Mouse (Mus musculus) ES-Bruce4 (cell line): ENCODE measurements around the gene Colgalt2. TPM values are rescaled to one million over a fixed set of nuclear protein-coding genes. Genes with fewer than 3 reads are reported as not detected.

ENCODE experiments used
- H3K27ac ChIP-seq: 2 replicates; pipeline ENCODE4 v1.5.1; 2012; ENCODE audit warnings: low read length, inconsistent platforms; ENCODE audit not compliant: insufficient read depth
- H3K27me3 ChIP-seq: 2 replicates; pipeline ENCODE4 v1.6.1; 2012; ENCODE audit warnings: mild to moderate bottlenecking, low read length, inconsistent platforms; ENCODE audit not compliant: control insufficient read depth, poor library complexity, insufficient read depth, severe bottlenecking
- H3K36me3 ChIP-seq: 2 replicates; pipeline ENCODE4 v1.6.1; 2012; ENCODE audit warnings: inconsistent platforms, mild to moderate bottlenecking, low read length, moderate library complexity; ENCODE audit not compliant: control insufficient read depth, poor library complexity, insufficient read depth, severe bottlenecking
- H3K4me1 ChIP-seq: one replicate; pipeline ENCODE4 v1.8.1; 2011; ENCODE audit warnings: low read length; ENCODE audit not compliant: control insufficient read depth, insufficient read depth
- H3K4me3 ChIP-seq: 2 replicates; pipeline ENCODE4 v1.5.1; 2011; ENCODE audit warnings: low read depth, mild to moderate bottlenecking, low read length
- H3K9ac ChIP-seq: 2 replicates; pipeline ENCODE4 v1.6.1; 2012; ENCODE audit warnings: low read depth, mild to moderate bottlenecking, inconsistent platforms; ENCODE audit not compliant: poor library complexity, severe bottlenecking
- H3K9me3 ChIP-seq: replicated peaks from 2 replicates; pipeline ENCODE4 v1.6.1; 2012; ENCODE audit warnings: mild to moderate bottlenecking, low read length, inconsistent platforms; ENCODE audit not compliant: control insufficient read depth, poor library complexity, insufficient read depth, severe bottlenecking
- CTCF ChIP-seq: IDR thresholded peaks from one replicate; pipeline ENCODE4 v1.8.1; 2011; ENCODE audit warnings: low read depth, low read length
- EP300 ChIP-seq: IDR thresholded peaks from 2 replicates; pipeline ENCODE4 v1.6.1; 2011; ENCODE audit warnings: low read depth, low read length; ENCODE audit not compliant: insufficient read depth
- POLR2A ChIP-seq: IDR thresholded peaks from one replicate; pipeline ENCODE4 v1.8.1; 2011; ENCODE audit warnings: low read length; ENCODE audit not compliant: insufficient read depth
- polyA plus RNA-seq: library from polyadenylated mRNA; stranded (reverse); fragments of >200 nt; gene quantifications from 2 replicates; pipeline ENCODE4 v1.2.4, GENCODE M21; 2011; ENCODE audit warnings: low read depth; ENCODE audit not compliant: missing spikeins, insufficient read depth, insufficient read length

The Colgalt2 gene
- polyA plus RNA-seq, 1 experiment: not detected

DNA sequence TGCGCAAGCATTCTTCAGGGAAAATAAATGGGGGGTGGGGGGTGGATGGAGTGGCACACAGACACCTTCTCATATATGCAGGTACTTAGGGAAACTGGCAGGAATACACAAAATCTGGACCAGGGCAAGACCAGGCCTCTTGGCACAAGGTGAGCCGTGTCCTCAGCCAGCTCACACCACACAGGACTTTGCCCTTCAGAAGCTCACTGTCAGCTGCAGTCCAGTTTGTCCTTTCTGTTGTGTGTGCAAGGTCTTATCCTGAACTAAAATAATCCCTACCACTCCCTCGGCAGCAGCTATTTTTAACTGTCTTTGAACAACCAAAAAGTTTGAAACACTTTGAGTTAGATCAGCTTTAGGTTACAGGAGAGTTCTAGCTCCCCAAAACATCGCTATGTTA is 139.2 kb downstream of the Colgalt2 start:
- no peaks in the 10 kb centered on the region for H3K36me3 ChIP-seq
- H3K4me3 ChIP-seq: no peak overlapping the region
- no peaks in the 10 kb centered on the region for H3K9me3 ChIP-seq
- H3K27me3 ChIP-seq: no peaks in the 10 kb centered on the region
- no peaks in the 10 kb centered on the region for H3K4me1 ChIP-seq
- no peak overlapping the region for H3K27ac ChIP-seq
- TF ChIP-seq EP300 (no peak), CTCF (no peak), POLR2A (no peak)
- no peak overlapping the region for H3K9ac ChIP-seq

DNA sequence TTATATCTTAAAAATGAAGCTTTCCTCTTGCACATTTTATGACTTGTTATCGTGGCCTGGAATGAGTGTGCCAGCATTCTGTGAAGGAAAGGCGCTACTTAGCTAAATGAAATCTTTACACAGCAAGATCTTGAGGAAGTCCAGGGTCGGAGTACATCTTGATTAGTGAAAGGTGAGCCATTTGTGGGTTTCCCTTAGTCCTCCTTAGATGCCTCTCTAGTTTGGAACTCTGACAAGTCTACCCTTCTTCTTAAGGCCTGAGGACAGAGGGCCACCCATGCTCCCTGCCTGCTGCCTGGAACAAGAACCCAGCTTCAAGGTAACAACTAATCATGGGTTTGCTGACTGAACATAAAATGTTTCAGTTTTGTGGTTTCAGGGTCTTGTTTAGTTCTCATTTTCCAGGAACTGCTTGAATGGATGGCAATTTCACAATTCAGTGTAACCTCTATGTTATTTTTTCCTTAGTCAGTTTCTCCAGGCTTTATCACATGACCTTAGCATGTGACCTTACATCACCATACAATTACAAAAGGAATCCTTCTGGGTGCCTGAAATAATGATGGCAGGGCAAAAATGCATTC is 140.8 kb downstream of the Colgalt2 start:
- no peaks in the 10 kb centered on the region for H3K27me3 ChIP-seq
- TF ChIP-seq CTCF (no peak), POLR2A (no peak), EP300 (no peak)
- no peaks in the 10 kb centered on the region for H3K4me1 ChIP-seq
- H3K27ac ChIP-seq: no peak overlapping the region
- H3K4me3 ChIP-seq: no peak overlapping the region
- no peaks in the 10 kb centered on the region for H3K9me3 ChIP-seq
- no peak overlapping the region for H3K9ac ChIP-seq
- no peaks in the 10 kb centered on the region for H3K36me3 ChIP-seq

DNA sequence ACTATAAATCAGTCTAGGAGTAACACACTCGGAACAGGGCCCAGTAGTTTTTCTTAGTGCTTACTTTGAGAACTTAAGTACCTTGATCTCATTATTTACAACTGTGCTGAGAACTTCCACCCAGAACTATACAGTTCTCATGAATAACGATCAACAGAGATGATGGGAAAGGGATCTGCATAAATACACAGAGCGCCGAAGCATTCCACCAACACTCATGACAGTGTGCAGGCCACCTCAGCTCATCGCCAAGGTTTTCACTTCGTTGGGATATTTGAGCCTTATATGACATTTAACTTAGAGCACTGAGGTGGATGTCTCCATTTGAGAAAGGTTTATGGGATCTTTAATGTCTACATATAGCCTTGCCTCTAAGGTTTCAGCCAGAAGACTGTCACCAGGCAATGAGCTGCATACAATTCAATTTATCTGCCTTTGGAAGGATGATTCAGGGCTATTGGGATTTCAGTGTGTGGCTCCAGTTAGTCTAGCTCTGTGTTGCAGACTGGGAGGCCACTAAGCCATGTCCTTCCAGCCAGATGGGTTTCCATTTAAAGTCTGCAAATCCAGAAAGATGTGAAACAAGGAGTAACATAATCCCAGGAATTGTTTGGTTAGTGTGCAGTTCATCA is 143.2 kb downstream of the Colgalt2 start:
- Histone ChIP-seq H3K4me1 (no peaks in the 10 kb centered on the region), H3K36me3 (no peaks in the 10 kb centered on the region), H3K27me3 (no peaks in the 10 kb centered on the region), H3K9ac (no peak overlapping the region), H3K9me3 (no peaks in the 10 kb centered on the region), H3K4me3 (no peak overlapping the region), H3K27ac (no peak overlapping the region)
- TF ChIP-seq POLR2A (no peak), CTCF (no peak), EP300 (no peak)

DNA sequence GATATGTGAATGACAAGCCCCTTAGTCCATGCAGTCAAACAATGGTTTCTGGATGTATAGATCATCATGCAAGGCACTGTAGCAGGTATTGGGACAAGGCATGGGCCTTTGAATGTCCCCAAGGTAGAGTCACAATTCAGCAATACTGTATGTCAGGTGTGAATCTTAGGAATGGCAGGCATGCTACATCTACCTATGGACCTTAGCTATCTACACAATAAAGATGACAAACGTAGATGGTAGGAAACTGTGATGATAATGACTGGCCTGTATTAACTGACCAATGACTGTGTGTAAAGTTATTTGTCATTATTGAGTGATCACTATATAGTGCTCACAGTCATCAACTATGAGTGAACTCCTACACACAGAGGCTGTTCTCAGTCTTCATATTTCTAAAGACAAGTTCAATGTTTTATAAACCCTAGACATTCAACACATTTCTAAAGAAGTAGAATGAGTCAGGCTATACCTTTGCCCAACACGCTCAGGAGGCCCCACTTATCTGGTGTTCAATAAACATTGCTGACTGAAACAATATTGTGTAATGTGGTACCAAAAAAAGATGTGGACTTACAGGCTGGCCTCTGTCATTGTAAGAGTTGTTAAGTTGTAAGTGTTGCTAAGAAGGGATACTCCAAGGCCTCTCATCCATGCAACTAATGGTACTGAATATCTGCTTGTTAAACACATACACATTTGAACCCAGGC is 144.0 kb downstream of the Colgalt2 start:
- no peaks in the 10 kb centered on the region for H3K36me3 ChIP-seq
- H3K9ac ChIP-seq: no peak overlapping the region
- H3K27me3 ChIP-seq: no peaks in the 10 kb centered on the region
- H3K9me3 ChIP-seq: no peaks in the 10 kb centered on the region
- TF ChIP-seq CTCF (no peak), EP300 (no peak), POLR2A (no peak)
- H3K4me3 ChIP-seq: no peak overlapping the region
- no peak overlapping the region for H3K27ac ChIP-seq
- no peaks in the 10 kb centered on the region for H3K4me1 ChIP-seq

DNA sequence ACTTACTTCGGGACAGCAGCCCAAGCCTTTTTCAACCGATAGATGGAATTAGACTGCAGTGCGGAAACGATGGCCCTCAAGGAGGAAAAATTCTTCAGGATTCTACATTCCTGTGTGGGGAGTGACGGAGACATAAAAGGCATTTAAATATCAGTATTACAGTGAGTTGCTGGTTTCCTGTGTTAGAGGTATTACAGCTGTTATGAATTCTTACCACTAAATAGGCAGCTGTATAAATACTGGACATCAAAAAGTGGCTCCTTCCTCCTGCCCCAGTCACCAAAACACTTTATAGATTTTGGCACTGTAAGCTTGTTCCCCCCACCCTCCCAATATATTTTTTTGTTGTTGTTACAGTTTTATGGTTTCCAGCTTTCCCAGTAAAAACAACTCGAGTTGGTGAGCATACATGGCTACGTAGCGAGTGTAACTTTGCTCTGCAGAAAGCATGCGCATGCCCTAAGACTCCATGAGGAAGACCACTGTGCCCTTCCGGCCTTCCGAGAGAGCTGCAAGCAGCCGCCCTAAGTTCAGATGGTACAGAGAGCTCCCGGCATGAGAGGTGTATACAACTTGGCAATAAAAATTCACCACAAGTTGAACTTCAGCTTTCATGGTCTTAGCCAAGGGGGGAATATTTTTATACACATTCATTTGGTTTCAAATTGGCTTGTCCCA is 149.6 kb downstream of the Colgalt2 start:
- no peaks in the 10 kb centered on the region for H3K4me1 ChIP-seq
- TF ChIP-seq POLR2A (no peak), CTCF (no peak), EP300 (no peak)
- H3K9me3 ChIP-seq: no peaks in the 10 kb centered on the region
- H3K27ac ChIP-seq: no peak overlapping the region
- no peak overlapping the region for H3K4me3 ChIP-seq
- no peak overlapping the region for H3K9ac ChIP-seq
- no peaks in the 10 kb centered on the region for H3K27me3 ChIP-seq
- no peaks in the 10 kb centered on the region for H3K36me3 ChIP-seq
